Mouse (Mus musculus) kidney, adult 2 months (tissue): Measurements from ENCODE around the gene Mesp1.

ENCODE experiments used
- CTCF ChIP-seq: fragments of 200-500 bp; conservative IDR thresholded peaks from 2 replicates; pipeline ENCODE4 v1.5.1; 2011; ENCODE audit warnings: low read depth, mild to moderate bottlenecking, control low read depth, low read length, moderate library complexity, mixed read lengths; ENCODE audit not compliant: insufficient read depth, insufficient read length
- POLR2A ChIP-seq: fragments of 200-500 bp; IDR thresholded peaks from one replicate; pipeline ENCODE4 v1.6.1; 2011; ENCODE audit warnings: low read depth, low read length, control low read depth

GRCm38 (mm10) chr7:79786295-79786694 is 7.3 kb downstream of the Mesp1 start:
- peak; percentile 76 for TF ChIP-seq CTCF
- no peak for TF ChIP-seq POLR2A
